Mouse (Mus musculus): ENCODE measurements around the gene Chchd6.

Gene Chchd6

DNA sequence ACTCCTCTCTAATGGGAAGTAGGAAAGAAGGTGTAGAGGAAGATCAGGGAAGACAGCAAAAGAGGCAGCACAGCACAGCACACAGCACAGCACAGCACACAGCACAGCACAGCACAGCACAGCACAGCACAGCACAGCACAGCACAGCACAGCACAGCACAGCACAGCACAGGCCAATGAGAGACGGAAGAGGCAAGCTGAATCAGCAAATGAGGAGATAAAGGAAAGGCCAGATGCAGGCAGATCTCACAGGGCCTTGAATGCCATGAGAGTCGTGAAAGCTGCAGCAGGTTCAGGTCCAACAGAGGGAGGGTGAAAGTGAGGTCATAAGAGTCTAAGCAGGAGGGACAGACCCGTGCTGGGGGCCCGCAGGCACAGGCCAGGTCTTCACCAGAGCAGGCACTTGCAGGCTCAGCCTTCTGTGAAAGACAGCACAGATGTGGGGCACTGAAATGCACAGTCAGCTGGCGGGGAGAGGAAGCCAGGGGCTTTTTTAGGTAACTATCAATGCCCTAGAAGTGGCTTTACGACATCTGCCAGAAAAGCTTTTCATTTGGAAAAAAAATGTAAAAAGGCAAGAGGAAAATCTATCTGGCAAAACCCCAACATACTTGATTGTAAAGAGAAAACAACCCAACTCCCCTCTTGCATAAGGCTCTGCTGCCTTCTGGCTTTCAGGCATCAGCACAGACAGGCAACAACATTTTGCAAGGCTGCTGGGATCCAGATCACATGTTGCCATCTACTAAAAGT is 96.5 kb downstream of the Chchd6 start:
- no peak for TF ChIP-seq GATA4 (IDR thresholded peaks at IDR 0.05; ENCODE audit: insufficient replicate concordance, low read length)

DNA sequence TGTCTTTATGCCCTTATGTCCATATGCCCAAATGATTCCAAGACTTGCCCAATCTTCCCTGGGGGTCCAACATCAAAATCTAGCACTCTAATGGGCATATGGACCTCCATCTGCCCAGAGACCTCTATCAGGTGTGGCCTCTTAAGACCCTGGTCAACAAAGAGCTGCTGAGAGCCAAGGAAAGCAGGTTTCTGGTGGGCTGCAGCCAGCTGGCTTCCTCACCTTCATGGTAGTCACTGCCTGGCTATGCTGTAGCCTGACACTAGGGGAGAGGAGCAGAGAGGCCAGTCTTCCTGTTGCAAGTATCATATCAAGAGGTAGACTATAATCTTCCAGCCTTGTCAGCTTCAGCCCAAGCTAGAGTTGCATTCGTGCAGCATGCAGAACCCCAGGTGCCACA is 98.5 kb downstream of the Chchd6 start:
- TF ChIP-seq GATA4 (IDR thresholded peaks at IDR 0.05; ENCODE audit: insufficient replicate concordance, low read length) = no peak

DNA sequence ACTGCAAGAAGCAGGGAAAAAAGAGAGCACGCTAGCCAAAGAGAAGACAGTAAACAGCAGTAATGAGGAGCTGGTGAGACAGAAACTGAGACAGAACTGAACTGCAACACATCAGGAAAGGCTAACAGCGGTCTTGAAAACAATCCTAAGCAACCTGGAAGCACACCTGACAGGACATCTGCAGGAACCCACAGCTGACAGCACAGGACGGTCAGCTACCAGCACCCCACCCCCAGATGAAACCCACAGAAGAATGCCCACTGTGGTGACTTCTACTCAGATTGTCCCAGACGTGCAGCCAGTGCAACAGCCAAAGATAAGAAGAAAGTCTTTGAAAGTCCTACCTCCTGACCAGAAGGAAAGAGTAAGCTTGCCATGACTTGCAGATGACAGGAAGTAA is 103.1 kb downstream of the Chchd6 start:
- TF ChIP-seq GATA4 (IDR thresholded peaks at IDR 0.05; ENCODE audit: insufficient replicate concordance, low read length) = no peak

DNA sequence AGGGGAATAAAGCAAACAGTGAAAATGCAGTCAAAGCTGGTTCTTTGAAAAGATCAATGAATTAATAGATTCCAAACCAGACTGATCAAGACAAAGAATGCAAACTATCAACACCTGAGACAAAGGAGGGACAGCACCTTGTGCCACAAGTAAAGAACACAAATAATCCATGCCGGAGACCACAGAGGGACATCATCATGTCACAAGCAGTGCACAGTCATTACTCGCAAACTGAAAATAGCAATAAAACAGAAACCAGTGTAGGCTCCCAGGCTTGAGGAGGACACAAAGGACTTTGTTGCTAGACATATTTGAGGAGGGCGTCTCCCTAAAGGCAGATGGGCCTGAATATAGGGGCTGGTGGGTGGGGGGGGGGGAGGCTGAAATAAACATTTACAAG is 105.1 kb downstream of the Chchd6 start:
- TF ChIP-seq GATA4 (IDR thresholded peaks at IDR 0.05; ENCODE audit: insufficient replicate concordance, low read length) = no peak

DNA sequence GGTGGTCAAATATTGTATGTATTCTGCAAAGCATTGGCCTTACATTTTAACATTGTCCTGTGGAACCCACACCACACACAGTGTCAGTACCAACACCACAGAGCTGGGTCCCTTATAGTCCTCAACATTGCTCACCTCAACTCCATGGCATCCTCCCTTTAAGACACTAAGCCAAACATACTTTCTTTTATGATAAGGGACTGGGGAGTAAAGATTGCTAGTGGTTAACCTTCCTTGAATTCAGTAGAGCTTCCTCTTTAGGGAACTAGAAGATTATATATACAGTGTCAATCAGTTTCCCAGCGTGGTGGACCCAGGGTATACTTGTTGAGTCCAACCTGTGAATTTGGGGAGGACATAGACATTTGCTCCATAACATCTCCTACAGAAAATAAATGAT is 105.9 kb downstream of the Chchd6 start:
- TF ChIP-seq GATA4 (IDR thresholded peaks at IDR 0.05; ENCODE audit: insufficient replicate concordance, low read length) = no peak

DNA sequence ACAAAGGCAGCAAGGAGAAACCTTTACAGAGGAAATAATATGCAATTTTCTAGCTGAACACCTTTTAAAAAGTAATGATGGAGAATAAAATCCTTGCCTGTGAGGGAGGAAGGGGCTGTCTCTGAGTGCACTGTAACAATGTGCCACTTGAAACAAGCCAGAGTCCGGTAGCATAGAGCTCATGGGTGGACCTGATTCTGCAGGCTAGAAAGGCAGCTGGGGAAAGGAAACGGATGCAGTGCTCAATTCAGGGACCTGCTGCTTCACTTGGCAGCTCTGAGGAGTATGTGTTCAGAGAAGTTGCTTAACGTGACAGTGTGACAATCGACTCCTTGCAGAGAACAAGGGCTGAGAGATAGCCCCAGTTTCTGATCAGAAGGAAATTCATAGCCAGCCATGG is 109.4 kb downstream of the Chchd6 start:
- no peak for TF ChIP-seq GATA4 (IDR thresholded peaks at IDR 0.05; ENCODE audit: insufficient replicate concordance, low read length)

DNA sequence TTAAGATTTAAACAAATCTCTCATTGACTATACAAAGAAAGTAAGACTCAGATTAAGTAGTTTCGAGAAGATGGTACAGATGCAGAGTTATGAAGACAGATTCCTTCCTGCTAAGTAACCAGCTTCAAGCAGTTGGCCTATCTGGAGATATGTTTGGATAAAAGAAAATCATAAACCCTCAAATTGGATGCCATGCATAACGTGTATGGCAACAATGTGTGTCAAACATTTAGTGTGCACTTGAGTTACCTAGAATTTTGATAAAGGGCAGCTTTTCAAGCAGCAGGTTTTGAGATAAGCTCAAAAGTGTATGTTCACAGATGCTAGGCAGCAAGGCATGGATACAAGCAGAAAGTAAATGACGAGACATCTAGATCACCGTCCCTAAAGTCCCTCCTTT is 114.3 kb downstream of the Chchd6 start:
- no peak for TF ChIP-seq GATA4 (IDR thresholded peaks at IDR 0.05; ENCODE audit: insufficient replicate concordance, low read length)

DNA sequence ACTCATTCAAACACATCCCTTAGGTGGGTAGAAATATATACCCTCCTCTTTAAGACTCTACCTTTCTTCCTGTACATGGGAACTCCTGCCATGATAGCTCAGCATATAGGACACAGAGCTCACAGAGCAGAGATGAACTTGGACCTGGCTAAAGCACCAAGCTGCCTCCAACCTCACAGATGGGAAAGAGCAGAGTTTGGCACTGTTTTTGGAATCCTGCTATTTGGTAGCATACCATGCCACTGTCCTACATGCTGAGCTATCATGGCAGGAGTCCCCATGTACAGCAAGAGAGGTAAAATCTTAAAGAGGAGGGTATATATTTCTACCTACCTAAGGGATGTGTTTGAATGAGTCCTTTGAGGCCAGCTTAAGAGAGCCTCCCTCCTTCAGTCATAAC is 127.5 kb downstream of the Chchd6 start:
- no peak for TF ChIP-seq GATA4 (IDR thresholded peaks at IDR 0.05; ENCODE audit: insufficient replicate concordance, low read length)

DNA sequence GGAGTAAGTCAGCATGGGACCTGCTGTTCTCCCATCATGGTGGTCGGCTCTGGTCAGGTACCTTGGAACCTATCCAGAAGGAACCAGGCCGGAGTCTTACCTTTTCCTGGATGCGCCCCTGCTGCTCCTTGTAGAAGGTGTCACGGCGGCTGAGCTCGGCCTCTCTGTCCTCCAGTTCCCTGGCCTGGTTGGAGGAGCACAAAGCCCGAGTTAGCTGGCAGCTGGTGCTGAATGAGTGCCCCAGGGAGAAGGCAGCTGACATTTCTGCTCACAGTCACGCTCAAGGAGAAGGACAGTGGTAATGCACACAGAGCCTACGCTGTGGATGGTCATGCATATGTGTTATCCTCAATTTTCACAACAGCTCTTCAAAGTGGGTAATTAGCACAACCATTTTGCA is 128.2 kb downstream of the Chchd6 start:
- TF ChIP-seq GATA4 (IDR thresholded peaks at IDR 0.05; ENCODE audit: insufficient replicate concordance, low read length) = no peak

DNA sequence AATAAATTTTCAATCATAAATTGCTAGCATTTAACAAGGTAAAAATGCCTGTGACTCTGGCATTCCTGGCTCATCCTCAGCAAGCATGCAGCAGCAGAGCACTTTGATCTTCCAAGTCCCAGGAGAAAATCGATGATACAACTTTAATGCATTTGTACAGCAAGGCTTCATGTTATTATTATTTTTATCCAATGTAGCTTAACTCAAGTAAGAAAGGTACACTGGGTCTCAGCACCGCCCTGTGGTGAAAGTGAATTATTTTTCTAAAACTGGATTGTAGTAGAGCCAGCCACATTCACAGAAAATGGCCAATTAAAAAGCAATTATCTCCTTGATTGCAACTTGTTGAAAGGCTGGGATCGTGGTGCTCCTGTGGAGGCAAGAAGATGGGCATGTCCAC is 128.6 kb downstream of the Chchd6 start:
- TF ChIP-seq GATA4 (IDR thresholded peaks at IDR 0.05; ENCODE audit: insufficient replicate concordance, low read length) = no peak

DNA sequence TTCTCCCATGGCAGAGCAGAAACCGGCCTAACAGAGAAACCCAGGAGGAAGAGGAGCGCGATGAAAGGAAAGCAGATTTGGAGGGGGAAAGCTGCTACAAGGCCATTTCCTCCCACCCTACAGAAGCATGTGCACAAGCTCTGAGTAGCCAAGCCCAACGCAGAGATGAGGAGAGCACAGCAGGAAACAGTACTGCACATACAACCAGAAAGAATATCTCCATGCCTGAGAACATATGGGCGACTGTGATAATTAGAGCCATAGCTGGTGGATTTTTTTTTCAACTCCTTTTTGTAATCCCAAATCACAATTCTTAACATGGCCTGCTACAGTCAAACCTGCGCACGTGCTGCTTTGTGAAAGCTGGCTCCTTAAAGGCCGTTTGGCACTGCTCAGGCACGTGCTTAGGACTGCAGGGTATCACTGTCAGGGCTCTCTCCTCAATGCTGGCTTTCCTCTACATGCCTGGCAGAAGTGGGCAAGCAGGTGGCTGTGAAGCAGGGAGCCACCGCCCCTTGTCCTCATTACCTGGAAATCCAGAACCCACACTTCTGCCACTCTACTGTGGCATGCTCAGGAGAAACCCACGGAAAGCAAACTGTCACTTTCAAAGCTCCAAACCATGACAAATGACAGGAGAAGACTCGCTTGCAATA is 129.3 kb downstream of the Chchd6 start:
- TF ChIP-seq GATA4 (IDR thresholded peaks at IDR 0.05; ENCODE audit: insufficient replicate concordance, low read length) = no peak

DNA sequence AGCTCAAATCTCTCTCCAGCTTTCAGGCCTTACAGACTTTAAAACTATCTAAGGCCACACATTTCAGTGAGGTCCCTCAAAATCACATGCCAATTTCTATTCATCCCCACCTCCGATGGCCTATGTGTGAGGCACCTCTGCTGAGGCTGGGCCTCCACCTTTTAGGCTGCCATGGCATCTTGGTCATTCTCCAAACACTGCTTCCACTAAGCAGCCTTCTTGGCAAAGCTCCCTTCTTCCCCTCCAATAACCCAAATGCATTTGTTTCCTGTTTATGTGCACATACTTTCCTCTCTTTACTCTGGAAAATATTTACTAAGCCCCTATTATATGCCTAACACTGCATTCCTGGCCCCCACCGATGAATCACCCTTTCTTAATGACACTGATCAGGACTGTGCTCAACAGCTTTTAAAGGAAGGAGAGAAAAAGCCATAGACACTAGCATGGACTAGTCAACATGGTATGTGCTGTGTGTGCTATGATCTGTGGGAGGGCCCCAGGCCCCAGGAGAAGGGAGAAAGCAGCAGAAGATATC is 133.2 kb downstream of the Chchd6 start:
- no peak for TF ChIP-seq GATA4 (IDR thresholded peaks at IDR 0.05; ENCODE audit: insufficient replicate concordance, low read length)

DNA sequence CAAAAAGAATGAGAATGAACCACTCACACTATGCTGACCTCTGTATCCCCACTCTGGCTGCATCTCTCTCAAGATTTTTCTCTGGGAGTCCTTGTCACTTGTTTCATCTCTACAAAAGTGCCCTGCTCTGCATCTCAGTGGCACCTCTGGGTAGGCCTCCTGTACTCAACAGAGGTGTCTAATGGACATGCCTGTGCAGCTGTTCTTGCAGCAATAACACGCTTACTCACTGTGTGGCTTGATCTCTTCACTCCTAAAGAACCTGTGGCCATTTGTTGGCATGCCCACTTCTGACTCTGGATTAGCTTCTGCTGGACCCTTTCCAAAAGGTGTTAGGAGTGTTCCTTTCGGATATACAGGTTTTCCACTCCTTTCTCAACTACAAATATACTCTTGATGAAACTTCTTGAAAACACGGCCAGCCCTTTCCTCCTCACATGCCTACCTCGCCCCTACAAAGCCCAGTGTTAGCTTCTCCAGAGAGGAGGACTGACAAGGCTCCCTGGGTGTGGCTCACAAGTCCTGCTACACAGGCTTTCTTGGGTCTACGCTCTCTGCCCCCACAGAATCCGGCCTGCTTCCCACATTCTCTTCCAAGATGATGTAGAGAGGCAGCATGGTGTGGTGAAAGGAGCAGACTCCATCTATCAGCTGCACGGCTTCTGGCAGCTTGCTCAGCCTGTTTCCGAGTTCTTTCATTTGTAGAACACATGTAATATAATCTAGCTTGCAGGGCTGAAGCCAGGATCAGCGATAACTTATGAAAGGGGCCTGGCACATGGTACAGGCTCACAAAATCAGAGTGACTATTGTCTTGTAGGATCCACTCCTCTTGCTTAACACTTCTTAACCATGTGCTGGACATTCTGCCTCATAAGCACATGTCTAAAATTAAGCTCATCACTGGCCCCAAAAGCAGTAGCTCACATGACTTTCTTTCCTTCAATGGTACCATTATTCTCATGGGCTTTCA is 133.9 kb downstream of the Chchd6 start:
- TF ChIP-seq GATA4 (IDR thresholded peaks at IDR 0.05; ENCODE audit: insufficient replicate concordance, low read length) = no peak

DNA sequence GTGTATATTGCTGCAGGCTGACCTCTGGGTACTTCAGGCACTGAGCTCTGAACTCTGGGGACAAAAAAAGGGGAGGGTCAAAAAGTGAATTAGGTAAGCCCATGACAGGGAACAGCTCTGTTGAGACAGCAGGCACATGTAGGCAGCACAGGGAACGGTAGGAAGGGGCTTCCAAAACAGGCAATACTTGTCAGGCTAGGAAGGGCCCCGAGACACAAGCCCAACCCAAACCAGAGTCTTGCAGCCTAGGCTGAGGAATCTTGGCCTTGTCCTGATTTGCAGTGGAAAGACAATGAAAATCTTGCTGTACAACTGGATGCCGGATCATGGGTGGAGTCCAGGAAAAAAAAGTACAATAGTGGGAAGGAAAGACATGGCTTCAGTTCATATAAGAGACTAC is 135.8 kb downstream of the Chchd6 start:
- TF ChIP-seq GATA4 (IDR thresholded peaks at IDR 0.05; ENCODE audit: insufficient replicate concordance, low read length) = no peak

DNA sequence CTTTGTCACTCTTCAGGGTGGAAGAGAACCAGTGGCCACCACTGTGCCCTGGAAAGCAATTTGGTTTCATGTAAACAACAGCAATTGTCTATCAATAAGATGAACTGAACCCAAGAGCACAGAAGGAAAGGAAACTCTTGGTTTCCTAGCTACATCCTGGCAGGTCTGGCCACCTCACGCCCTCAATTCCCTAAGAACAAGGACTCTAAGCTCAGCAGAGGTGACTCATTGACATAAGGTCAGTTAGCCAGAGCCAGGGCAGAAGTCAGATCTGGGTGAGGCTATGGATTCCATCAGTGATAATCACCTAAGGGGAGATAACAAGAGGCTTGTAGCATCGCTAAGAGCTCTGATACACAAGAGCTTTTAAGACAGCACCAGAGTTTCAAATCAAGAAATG is 137.9 kb downstream of the Chchd6 start:
- TF ChIP-seq GATA4 (IDR thresholded peaks at IDR 0.05; ENCODE audit: insufficient replicate concordance, low read length) = no peak
